ENCODE assay signal across 8 mouse cellular contexts in genomic region chr9:4796289-4796645, GRCm38 (mm10). TPM values are rescaled to one million over a fixed set of nuclear protein-coding genes. Genes with fewer than 3 reads are reported as not detected.
DNase-seq lines count a peak whose midpoint lies in the region; ATAC-seq and TF ChIP-seq lines count a peak whose summit lies in the region.

No protein-coding gene starts in this region.

- H3K36me3 ChIP-seq in heart, embryonic 13.5 days = no peaks in the 10 kb centered on the region
- H3K36me3 ChIP-seq in ES-E14 (ENCODE audit: control insufficient read depth, insufficient read depth, low read length, poor library complexity, severe bottlenecking) = no peaks in the 10 kb centered on the region
- H3K36me3 ChIP-seq in hindbrain, embryonic 10.5 days = no peaks in the 10 kb centered on the region
- no peaks in the 10 kb centered on the region for H3K36me3 ChIP-seq in midbrain, embryonic 10.5 days

- intact Hi-C loops in gastrocnemius, postnatal 14 days (cut with DNase I; ENCODE audit: low total_unique reads) = no loop called here

- in situ Hi-C loops in ES-E14 (cut with MboI; ENCODE audit: low sequenced_read_pairs in 2 of 2, unreplicated experiment in 2 of 2) = no loop called here

- no peaks in the 10 kb centered on the region for H3K9me3 ChIP-seq in heart, embryonic 13.5 days
- no peaks in the 10 kb centered on the region for H3K9me3 ChIP-seq in ES-E14 (ENCODE audit: control insufficient read depth, insufficient read depth, low read depth, low read length)
- no peaks in the 10 kb centered on the region for H3K9me3 ChIP-seq in hindbrain, embryonic 10.5 days
- H3K9me3 ChIP-seq in midbrain, embryonic 10.5 days (replicated peaks) = no peaks in the 10 kb centered on the region

- 0% methylated on average over 4 of the region's 4 CpGs for WGBS in heart, embryonic 13.5 days
- 0% methylated on average over 4 of the region's 4 CpGs for WGBS in hindbrain, embryonic 10.5 days
- WGBS in midbrain, embryonic 10.5 days = 0% methylated on average over 4 of the region's 4 CpGs

- H3K9ac ChIP-seq in heart, embryonic 13.5 days = peak overlapping the region; percentile 74
- peak overlapping the region; percentile 19; the same call in 1 of the 2 replicates for H3K9ac ChIP-seq in ES-E14 (ENCODE audit: insufficient read depth, low read depth, low read length, poor library complexity, severe bottlenecking)

- H3K4me2 ChIP-seq in heart, embryonic 13.5 days = peak overlapping the region; percentile 98

- no peaks in the 10 kb centered on the region for H3K4me1 ChIP-seq in heart, embryonic 13.5 days
- H3K4me1 ChIP-seq in ES-E14 (ENCODE audit: control insufficient read depth in 2 of 2, insufficient read depth in 2 of 2, low read length in 2 of 2, poor library complexity in 1 of 2) = no peaks in the 10 kb centered on the region
- no peaks in the 10 kb centered on the region; the same call in 1 of the 2 replicates for H3K4me1 ChIP-seq in hindbrain, embryonic 10.5 days (replicated peaks)
- H3K4me1 ChIP-seq in midbrain, embryonic 10.5 days = peaks cover 20% of the 10 kb centered on the region

- DNase-seq in heart, adult 8-10 months (ENCODE audit: low spot score) = no peak
- DNase-seq in ES-E14 (ENCODE audit: low read depth, low spot score) = peak; percentile 12
- no peak for DNase-seq in hindbrain, embryonic 10.5 days (ENCODE audit: low spot score)
- no peak for DNase-seq in midbrain, embryonic 10.5 days (ENCODE audit: low spot score)
- no peak for DNase-seq in urinary bladder, adult 2 months (ENCODE audit: low spot score)
- DNase-seq in adrenal gland, postnatal 36 days = no peak
- DNase-seq in gastrocnemius, postnatal 14 days = no peak

- no peak overlapping the region for H3K27ac ChIP-seq in heart, embryonic 13.5 days (replicated peaks)
- H3K27ac ChIP-seq in ES-E14 (ENCODE audit: insufficient read depth, low read depth, low read length, poor library complexity, severe bottlenecking) = no peak overlapping the region
- H3K27ac ChIP-seq in hindbrain, embryonic 10.5 days = peak overlapping the region; percentile 86
- peak overlapping the region; percentile 87 for H3K27ac ChIP-seq in midbrain, embryonic 10.5 days (replicated peaks)

- peak overlapping the region; percentile 65 for H3K4me3 ChIP-seq in heart, embryonic 13.5 days
- peak overlapping the region; percentile 57 to 63 for H3K4me3 ChIP-seq in ES-E14 (ENCODE audit: insufficient read depth in 1 of 2, low read depth in 1 of 2, low read length in 2 of 2, poor library complexity in 1 of 2, severe bottlenecking in 1 of 2)
- H3K4me3 ChIP-seq in hindbrain, embryonic 10.5 days = peak overlapping the region; percentile 66
- peak overlapping the region; percentile 72 for H3K4me3 ChIP-seq in midbrain, embryonic 10.5 days

- ATAC-seq in heart, embryonic 13.5 days (ENCODE audit: extremely low read depth, insufficient number of reproducible peaks, low FRiP score, low TSS enrichment) = no peak

- peaks cover 15% of the 10 kb centered on the region for H3K27me3 ChIP-seq in heart, embryonic 13.5 days (replicated peaks)
- no peaks in the 10 kb centered on the region for H3K27me3 ChIP-seq in hindbrain, embryonic 10.5 days (ENCODE audit: insufficient read depth, poor library complexity, severe bottlenecking)
- H3K27me3 ChIP-seq in midbrain, embryonic 10.5 days (ENCODE audit: low read depth, poor library complexity, severe bottlenecking) = no peaks in the 10 kb centered on the region

TF ChIP-seq in ES-E14, 5 proteins besides CTCF, POLR2A, EP300 and RAD21:
- TF ChIP-seq HCFC1 (IDR thresholded peaks at IDR 0.05; ENCODE audit: borderline replicate concordance, insufficient read depth, low read length) = no peak

RNA-seq across cellular contexts. Expression of gene Gria4, which starts 0.2 kb away (rescaled TPM):
- 0.37 and 0.47 TPM in 2 replicates for polyA plus RNA-seq in heart, embryonic 13.5 days (2015; fragmentation: Nextera tagmentation; extraction: Ambion mirVana)
- total RNA-seq in heart, adult 8-10 months (2022) = under 1 TPM in 1 of 4 experiments, not detected in 3; 0.06 TPM
- 1.5 and 1.6 TPM in 2 replicates for total RNA-seq in ES-E14 (2012; rRNA removed)
- 6.2 and 8.0 TPM in 2 replicates for polyA plus RNA-seq in hindbrain, embryonic 10.5 days (2016; fragmentation: Nextera tagmentation; extraction: Ambion mirVana)
- 5.3 and 6.2 TPM in 2 replicates for polyA plus RNA-seq in midbrain, embryonic 10.5 days (2016; fragmentation: Nextera tagmentation; extraction: Ambion mirVana)
- 6.1 and 8.5 TPM in 2 replicates for polyA plus RNA-seq in urinary bladder, adult 2 months (2012; rRNA removed)
- total RNA-seq in adrenal gland, postnatal 36 days (2021) = 1 to 10 TPM; 1.1 to 1.7 TPM
- total RNA-seq in gastrocnemius, postnatal 14 days (2021) = under 1 TPM; 0.09 to 0.21 TPM

Comparison
In these comparisons a context has a peak if more than half of its experiments do, and no peak if none do; other contexts are left out.
1. H3K27ac ChIP-seq: peak in hindbrain, embryonic 10.5 days (single experiment) and midbrain, embryonic 10.5 days (single experiment); none in heart, embryonic 13.5 days (single experiment) and ES-E14 (single experiment).
2. Peak in every context shown above with its lines, with median percentiles within 50 percentile points of each other: H3K4me3 ChIP-seq.